Mouse (Mus musculus): ENCODE measurements at regions not wholly inside any gene's neighbourhood (a gene's known extent, or its start where the extent isn't known, plus 50 kb on each side); places are given as distances from the start of the nearest gene placed in this dataset.

DNA sequence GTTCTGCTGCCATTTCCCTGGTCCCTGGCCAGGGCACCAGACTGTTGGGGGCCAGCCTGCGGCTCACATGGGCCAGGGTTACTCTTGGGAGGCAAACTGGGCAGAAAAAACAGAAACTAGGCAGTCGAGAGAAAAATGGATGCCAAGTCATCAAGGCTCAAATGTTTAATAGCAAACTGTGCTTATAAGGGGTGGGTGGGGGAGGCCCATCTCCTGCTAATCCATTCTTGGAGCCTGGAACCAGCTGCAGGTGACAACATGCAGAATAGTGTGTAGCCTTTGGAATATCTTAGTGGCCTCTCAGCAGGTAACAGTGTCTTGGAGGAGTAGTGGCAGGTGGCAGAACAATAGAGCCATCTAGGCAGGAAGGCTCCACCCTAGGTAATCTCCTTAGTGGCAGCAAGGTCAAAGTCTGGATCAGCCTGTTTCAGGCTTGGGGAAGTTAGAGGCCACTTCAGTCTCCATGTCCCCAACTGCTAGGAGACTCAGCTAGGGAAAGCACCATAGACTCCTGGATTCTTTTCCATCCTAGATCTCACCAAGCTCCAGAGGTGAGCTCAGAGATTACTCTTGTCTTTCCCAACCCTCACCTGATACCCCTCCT is 186.5 kb downstream of the Cdh9 start:
- TF ChIP-seq CTCF (conservative IDR thresholded peaks at IDR 0.05; ENCODE audit: low read length) = no peak
- TF ChIP-seq POU5F1 (IDR thresholded peaks at IDR 0.05; ENCODE audit: borderline replicate concordance, low read length) = no peak

Measured in E14TG2a.4 (cell line).